Mouse (Mus musculus) E14TG2a.4 (cell line): ENCODE data around the gene Aoc1.

ENCODE experiments used
- H3K27me3 ChIP-seq: 2 replicates; pipeline ENCODE4 v1.6.1; 2014; ENCODE audit warnings: low read length, control low read depth; ENCODE audit not compliant: insufficient read depth
- H3K36me3 ChIP-seq: 2 replicates; pipeline ENCODE4 v1.6.1; 2014; ENCODE audit warnings: low read length, control low read depth; ENCODE audit not compliant: insufficient read depth
- H3K4me1 ChIP-seq: replicated peaks from 2 replicates; pipeline ENCODE4 v1.6.1; 2014; ENCODE audit warnings: low read depth, low read length, control low read depth
- H3K4me3 ChIP-seq: replicated peaks from 2 replicates; pipeline ENCODE4 v1.5.1; 2014; ENCODE audit warnings: mild to moderate bottlenecking, low read length
- H3K9me3 ChIP-seq: 2 replicates; pipeline ENCODE4 v1.6.1; 2014; ENCODE audit warnings: low read length, control low read depth
- CTCF ChIP-seq: conservative IDR thresholded peaks from 2 replicates; pipeline ENCODE4 v1.5.1; 2014; ENCODE audit warnings: low read length
- NANOG ChIP-seq: IDR thresholded peaks from 2 replicates; pipeline ENCODE4 v1.6.1; 2014; ENCODE audit warnings: borderline replicate concordance, low read length, mixed read lengths
- POU5F1 ChIP-seq: IDR thresholded peaks from 2 replicates; pipeline ENCODE4 v1.6.1; 2014; ENCODE audit warnings: low read length, borderline replicate concordance

The Aoc1 gene

DNA sequence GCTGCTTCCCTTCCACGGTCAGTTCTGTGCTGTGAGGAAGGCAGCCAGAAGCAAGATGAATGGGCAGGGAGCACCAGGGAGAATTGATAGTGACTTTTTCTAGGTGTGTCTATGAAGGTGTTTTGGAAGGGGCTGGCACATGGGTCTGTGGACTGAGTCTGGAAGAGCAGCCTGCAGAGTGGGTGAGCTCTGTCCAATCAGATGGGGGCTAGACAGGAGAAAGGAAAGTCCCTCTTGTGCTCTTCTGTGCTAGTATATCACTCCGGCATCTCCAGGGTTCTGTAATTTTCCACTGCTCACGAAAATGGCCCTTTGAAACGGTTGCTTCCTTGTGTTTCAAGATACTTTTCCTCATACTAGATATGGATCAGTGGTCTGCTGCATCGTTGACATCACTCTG, at the start of gene Aoc1:
TSS of gene Aoc1 (plus strand) at position 301 of the 400 bp plus-strand sequence.
- Histone ChIP-seq H3K4me1 (peaks cover 11% of the 10 kb centered on the region), H3K4me3 (no peak within 1 kb of the TSS), H3K36me3 (no peaks in the 10 kb centered on the region), H3K9me3 (no peaks in the 10 kb centered on the region), H3K27me3 (no peaks in the 10 kb centered on the region)
- TF ChIP-seq CTCF (no peak), POU5F1 (no peak), NANOG (no peak)

DNA sequence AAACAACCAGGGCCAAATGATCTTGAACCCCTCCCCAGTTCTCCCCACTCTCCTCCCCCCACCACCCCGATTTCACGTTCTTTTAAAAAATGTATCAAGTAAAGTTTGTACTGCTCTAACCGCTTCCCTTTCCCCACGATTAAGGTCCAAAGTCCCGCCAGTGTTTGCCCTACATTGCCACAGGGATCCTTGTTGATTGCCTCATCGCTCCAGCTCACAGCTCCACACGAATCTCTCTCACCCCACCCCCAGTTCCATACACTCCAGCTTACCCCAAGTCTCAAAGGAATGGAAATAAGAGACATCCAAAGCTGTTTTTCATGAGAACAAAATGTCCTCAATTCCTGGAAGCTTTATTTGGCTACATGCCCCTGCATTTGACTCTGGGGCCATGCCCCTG, 47.7 kb upstream of the Aoc1 start:
- no peak overlapping the region for H3K4me3 ChIP-seq
- peaks cover 3% of the 10 kb centered on the region; the same call in 1 of the 2 replicates for H3K4me1 ChIP-seq
- TF ChIP-seq POU5F1 = no peak
- no peak for TF ChIP-seq CTCF
- no peak for TF ChIP-seq NANOG
- H3K27me3 ChIP-seq = peaks cover 3% of the 10 kb centered on the region; the same call in 1 of the 2 replicates
- H3K9me3 ChIP-seq = no peaks in the 10 kb centered on the region
- H3K36me3 ChIP-seq = no peaks in the 10 kb centered on the region

DNA sequence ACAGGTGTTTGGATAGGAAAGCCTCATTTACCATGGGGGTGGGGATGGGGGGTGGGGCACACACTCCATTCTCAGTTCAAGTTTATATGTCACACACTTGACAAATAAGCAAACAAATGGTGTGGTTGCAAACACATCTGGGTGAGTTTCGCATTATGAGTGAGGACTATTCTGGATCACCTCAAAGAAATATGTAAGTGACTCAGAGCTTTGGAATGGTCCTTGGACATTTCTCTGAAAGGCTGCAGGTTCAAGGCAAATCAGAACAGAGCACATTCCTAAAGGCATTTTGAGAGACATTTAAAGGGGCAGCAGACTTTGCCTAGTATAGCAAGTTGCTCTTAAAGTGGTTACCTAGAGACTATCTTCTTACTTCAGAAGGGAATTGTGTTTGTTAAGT, 43.7 kb upstream of the Aoc1 start:
- H3K9me3 ChIP-seq = peaks cover 24% of the 10 kb centered on the region
- no peaks in the 10 kb centered on the region for H3K36me3 ChIP-seq
- no peak for TF ChIP-seq POU5F1
- no peak for TF ChIP-seq CTCF
- no peak for TF ChIP-seq NANOG
- no peak overlapping the region for H3K4me3 ChIP-seq
- H3K27me3 ChIP-seq = peaks cover 3% of the 10 kb centered on the region; the same call in 1 of the 2 replicates
- peaks cover 3% of the 10 kb centered on the region; the same call in 1 of the 2 replicates for H3K4me1 ChIP-seq

DNA sequence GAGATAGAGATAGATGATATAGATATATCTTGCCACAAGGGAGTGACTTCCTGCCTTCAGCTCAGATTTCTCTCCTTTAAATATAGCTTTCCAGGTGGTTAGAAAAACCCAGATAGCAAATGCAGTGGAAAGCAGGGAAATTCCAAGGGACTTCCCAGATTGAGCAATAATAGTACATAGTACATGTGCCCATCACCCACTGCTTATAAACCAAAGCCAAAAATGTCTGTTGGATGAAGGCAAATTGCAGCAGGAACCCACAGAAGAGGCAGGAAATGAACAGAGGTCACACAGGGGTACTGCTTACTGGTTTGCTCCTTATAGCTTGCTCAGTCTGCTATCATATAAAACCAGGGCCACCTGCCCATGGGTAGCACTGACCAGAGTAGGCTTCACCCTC, 43.0 kb upstream of the Aoc1 start:
- TF ChIP-seq NANOG (no peak), CTCF (no peak), POU5F1 (no peak)
- Histone ChIP-seq H3K36me3 (no peaks in the 10 kb centered on the region), H3K9me3 (peaks cover 30% of the 10 kb centered on the region), H3K27me3 (peaks cover 7% of the 10 kb centered on the region; the same call in 1 of the 2 replicates), H3K4me1 (peaks cover 3% of the 10 kb centered on the region; the same call in 1 of the 2 replicates), H3K4me3 (no peak overlapping the region)

DNA sequence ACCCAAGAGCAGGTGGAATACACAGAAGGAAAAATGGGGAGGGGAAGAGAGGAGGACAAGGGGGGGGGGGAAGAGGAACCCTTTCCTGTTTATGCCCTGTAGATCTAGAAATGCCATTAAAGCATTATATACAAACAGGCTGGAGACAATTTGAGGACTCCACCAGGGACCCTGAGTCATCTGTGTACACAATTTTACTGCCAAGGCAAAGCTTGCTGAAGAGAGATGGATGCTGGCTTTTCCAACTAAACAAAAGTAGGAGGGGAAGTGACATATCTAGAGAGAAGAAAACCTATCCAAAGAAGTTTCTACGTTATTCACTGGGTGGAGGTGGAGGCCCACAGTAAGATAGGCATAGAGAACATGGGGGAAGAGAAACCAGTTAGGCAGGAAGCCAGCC, 42.5 kb upstream of the Aoc1 start:
- H3K27me3 ChIP-seq = peaks cover 10% of the 10 kb centered on the region; the same call in 1 of the 2 replicates
- no peak for TF ChIP-seq CTCF
- no peak for TF ChIP-seq NANOG
- no peak for TF ChIP-seq POU5F1
- H3K4me1 ChIP-seq = peaks cover under 1% of the 10 kb centered on the region; the same call in 1 of the 2 replicates
- peaks cover 33% of the 10 kb centered on the region for H3K9me3 ChIP-seq
- no peaks in the 10 kb centered on the region for H3K36me3 ChIP-seq
- no peak overlapping the region for H3K4me3 ChIP-seq

DNA sequence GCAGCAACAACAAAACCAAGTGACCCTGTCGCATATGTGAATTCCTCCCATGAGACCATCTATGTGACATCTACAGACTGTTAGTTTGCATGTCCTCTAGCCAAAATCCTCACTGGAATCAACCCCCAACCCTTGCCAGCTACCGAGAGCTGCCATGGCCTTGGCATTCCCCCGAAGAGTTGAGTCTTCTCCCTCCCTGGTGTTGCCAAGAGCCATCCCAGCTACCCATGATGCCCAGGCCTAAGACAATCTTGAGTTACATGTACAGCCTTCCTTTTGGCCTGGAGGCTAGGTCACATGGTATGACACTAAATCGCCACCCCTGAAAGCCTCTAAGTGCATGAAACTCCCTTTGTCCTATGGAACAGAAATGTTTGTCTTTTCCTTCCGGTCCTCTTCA, 41.6 kb upstream of the Aoc1 start:
- TF ChIP-seq POU5F1 = no peak
- TF ChIP-seq CTCF = no peak
- no peak for TF ChIP-seq NANOG
- no peaks in the 10 kb centered on the region for H3K36me3 ChIP-seq
- peaks cover 18% of the 10 kb centered on the region; the same call in 1 of the 2 replicates for H3K27me3 ChIP-seq
- no peak overlapping the region for H3K4me3 ChIP-seq
- H3K4me1 ChIP-seq = no peaks in the 10 kb centered on the region
- H3K9me3 ChIP-seq = peaks cover 33% of the 10 kb centered on the region

DNA sequence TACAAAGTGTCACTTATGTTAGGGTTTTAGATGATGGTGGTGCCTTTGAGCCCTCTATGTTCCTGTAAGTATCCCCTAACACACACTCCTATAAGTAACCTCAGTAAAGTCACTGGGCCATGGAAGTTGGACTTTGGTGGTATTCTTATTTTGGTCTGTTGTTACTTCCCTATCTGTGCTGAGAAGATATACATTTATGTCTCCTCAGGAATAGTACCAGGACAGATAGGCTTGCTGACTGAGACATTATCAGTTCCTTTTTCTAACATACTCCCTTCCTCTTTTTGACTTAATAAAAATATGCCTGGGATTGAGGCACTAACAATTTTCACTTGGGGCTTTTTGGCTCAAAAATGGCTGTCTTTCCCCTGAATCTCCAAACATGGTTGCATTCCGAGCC, 40.3 kb upstream of the Aoc1 start:
- peaks cover 33% of the 10 kb centered on the region for H3K9me3 ChIP-seq
- peaks cover 23% of the 10 kb centered on the region for H3K27me3 ChIP-seq
- H3K4me3 ChIP-seq = no peak overlapping the region
- H3K4me1 ChIP-seq = no peaks in the 10 kb centered on the region
- TF ChIP-seq NANOG (no peak), POU5F1 (no peak), CTCF (no peak)
- H3K36me3 ChIP-seq = no peaks in the 10 kb centered on the region

DNA sequence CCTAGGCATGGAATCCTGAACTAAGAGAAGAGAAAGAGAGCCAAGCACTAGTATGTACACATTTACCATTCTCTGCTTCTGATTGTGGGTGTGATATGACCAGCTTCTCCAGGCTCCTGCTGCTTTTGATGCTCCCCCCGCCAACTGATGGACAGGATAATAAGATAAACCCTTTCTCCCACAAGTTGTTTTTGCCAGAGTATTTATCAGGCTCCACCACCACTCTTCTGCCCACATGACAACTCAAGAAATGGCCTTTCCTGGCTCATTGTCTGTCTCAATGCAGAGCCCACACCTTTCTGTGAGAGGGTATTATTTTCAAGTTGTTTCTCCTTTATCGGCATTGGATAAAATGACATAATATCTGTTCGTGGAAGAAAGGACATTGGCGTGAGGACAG, 39.2 kb upstream of the Aoc1 start:
- H3K9me3 ChIP-seq = peaks cover 33% of the 10 kb centered on the region
- H3K4me3 ChIP-seq = no peak overlapping the region
- no peaks in the 10 kb centered on the region for H3K36me3 ChIP-seq
- H3K27me3 ChIP-seq = peaks cover 31% of the 10 kb centered on the region
- no peaks in the 10 kb centered on the region for H3K4me1 ChIP-seq
- TF ChIP-seq CTCF = no peak
- no peak for TF ChIP-seq NANOG
- TF ChIP-seq POU5F1 = no peak

DNA sequence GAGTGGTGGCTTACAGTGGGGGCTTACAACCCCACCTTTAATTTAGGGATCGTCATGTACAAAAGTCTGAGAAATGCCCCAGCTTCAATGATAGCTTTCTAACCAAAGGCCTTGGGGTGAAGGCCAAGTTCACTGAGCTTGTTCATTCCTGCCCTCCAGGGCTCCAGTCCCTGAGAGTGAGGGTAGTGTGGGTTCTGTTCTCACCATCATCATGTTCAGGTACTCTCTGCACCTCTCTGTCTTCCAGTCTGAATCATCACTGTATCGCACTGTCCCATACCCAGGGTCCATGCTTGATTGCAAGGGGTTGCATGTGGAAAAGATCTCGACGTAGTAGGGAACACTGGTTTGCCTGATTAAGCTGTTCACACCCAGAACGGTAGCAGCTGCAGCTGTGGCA, 37.5 kb upstream of the Aoc1 start:
- H3K36me3 ChIP-seq = no peaks in the 10 kb centered on the region
- no peak overlapping the region for H3K4me3 ChIP-seq
- peaks cover 33% of the 10 kb centered on the region for H3K9me3 ChIP-seq
- H3K4me1 ChIP-seq = no peaks in the 10 kb centered on the region
- TF ChIP-seq POU5F1 (no peak), NANOG (no peak), CTCF (no peak)
- H3K27me3 ChIP-seq = peaks cover 32% of the 10 kb centered on the region
